Mouse (Mus musculus): ENCODE results near the gene Krtap16-3. TPM values are rescaled to one million over a fixed set of nuclear protein-coding genes. Genes with fewer than 3 reads are reported as not detected.

The Krtap16-3 gene
- polyA plus RNA-seq (2015; fragmentation: Nextera tagmentation; extraction: Ambion mirVana), result not detected in 2 replicates

GRCm38 (mm10) chr16:88962773-88963172 is at the start of gene Krtap16-3:
TSS of gene Krtap16-3 (minus strand) at chr16:88962873.

DNA sequence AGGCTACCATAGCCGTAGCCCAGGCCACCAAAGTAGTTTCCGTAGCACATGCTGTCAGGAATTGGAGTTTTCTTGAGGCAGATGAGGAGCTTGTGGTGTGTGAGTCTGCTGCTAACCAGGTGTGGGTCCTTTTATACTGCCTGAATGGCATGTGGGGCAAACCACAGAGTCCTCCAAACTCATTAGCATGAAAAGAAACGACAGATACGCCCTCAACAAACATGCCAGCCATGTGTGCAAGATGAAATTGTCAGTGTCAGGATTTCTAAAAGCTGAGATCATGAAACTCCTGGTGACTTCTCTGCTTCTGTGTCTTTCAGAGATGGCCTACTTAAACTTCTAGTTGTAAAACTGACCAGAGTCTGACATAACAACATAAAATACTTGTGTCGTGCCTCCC is 48.0 kb upstream of the Krtap16-3 start, which contains the start of gene Krtap22-2:
TSS of gene Krtap22-2 (minus strand) at position 101 of the 400 bp plus-strand sequence.

DNA sequence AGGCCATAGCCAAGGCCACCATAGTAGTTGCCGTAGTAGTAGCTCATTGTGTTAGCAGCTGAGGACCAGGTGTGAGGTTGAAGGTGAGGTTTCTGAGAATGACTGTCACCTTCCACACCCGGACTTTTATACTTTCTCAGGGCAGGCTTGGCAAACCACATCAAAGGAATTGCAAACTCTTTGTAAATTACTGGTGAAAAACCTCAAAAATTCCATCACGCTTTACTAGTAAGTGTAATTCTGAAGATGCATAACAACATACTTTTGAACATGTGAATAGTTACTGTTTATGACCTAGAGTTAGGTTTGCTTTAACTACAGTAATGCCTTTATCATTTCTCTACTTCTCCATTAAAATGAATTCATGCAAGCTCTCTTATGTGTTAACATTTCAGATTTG is 30.5 kb downstream of the Krtap16-3 start, which contains the start of gene Krtap19-9b:
TSS of gene Krtap19-9b (minus strand) at position 101 of the 400 bp plus-strand sequence.

Other genes starting within 250 kb of the Krtap16-3 start
- gene Krtap13-1, start 234.0 kb downstream of the Krtap16-3 start, polyA plus RNA-seq (2015; fragmentation: Nextera tagmentation; extraction: Ambion mirVana), result not detected in 2 replicates
- not detected in 2 replicates for gene Krtap13, start 211.2 kb downstream of the Krtap16-3 start, polyA plus RNA-seq (2015; fragmentation: Nextera tagmentation; extraction: Ambion mirVana)
- gene 2310034C09Rik, start 204.0 kb downstream of the Krtap16-3 start, polyA plus RNA-seq (2015; fragmentation: Nextera tagmentation; extraction: Ambion mirVana), result not detected in 2 replicates
- not detected in 2 replicates for gene 2310057N15Rik, start 188.7 kb downstream of the Krtap16-3 start, polyA plus RNA-seq (2015; fragmentation: Nextera tagmentation; extraction: Ambion mirVana)
- not detected in 2 replicates for gene Gm5965, start 185.0 kb downstream of the Krtap16-3 start, polyA plus RNA-seq (2015; fragmentation: Nextera tagmentation; extraction: Ambion mirVana)
- gene Gm20741, start 150.7 kb downstream of the Krtap16-3 start, polyA plus RNA-seq (2015; fragmentation: Nextera tagmentation; extraction: Ambion mirVana), result not detected in 2 replicates
- gene Krtap15, start 142.7 kb downstream of the Krtap16-3 start, polyA plus RNA-seq (2015; fragmentation: Nextera tagmentation; extraction: Ambion mirVana), result not detected in 2 replicates
- gene Krtap14, start 136.7 kb downstream of the Krtap16-3 start, polyA plus RNA-seq (2015; fragmentation: Nextera tagmentation; extraction: Ambion mirVana), result not detected in 2 replicates
- not detected in 2 replicates for gene Krtap19-1, start 93.5 kb downstream of the Krtap16-3 start, polyA plus RNA-seq (2015; fragmentation: Nextera tagmentation; extraction: Ambion mirVana)
- gene Krtap19-2, start 88.6 kb downstream of the Krtap16-3 start, polyA plus RNA-seq (2015; fragmentation: Nextera tagmentation; extraction: Ambion mirVana), result not detected in 2 replicates
- not detected in 2 replicates for gene Krtap19-3, start 84.8 kb downstream of the Krtap16-3 start, polyA plus RNA-seq (2015; fragmentation: Nextera tagmentation; extraction: Ambion mirVana)
- not detected in 2 replicates for gene Krtap19-4, start 77.8 kb downstream of the Krtap16-3 start, polyA plus RNA-seq (2015; fragmentation: Nextera tagmentation; extraction: Ambion mirVana)
- gene Krtap19-5, start 66.4 kb downstream of the Krtap16-3 start, polyA plus RNA-seq (2015; fragmentation: Nextera tagmentation; extraction: Ambion mirVana), result not detected in 2 replicates
- gene Krtap19-9b, start 30.6 kb downstream of the Krtap16-3 start, polyA plus RNA-seq (2015; fragmentation: Nextera tagmentation; extraction: Ambion mirVana), result not detected in 2 replicates
- not detected in 2 replicates for gene Krtap22-2, start 47.9 kb upstream of the Krtap16-3 start, polyA plus RNA-seq (2015; fragmentation: Nextera tagmentation; extraction: Ambion mirVana)
- not detected in 2 replicates for gene Gm10229, start 52.4 kb upstream of the Krtap16-3 start, polyA plus RNA-seq (2015; fragmentation: Nextera tagmentation; extraction: Ambion mirVana)
- not detected in 2 replicates for gene Krtap6-1, start 68.8 kb upstream of the Krtap16-3 start, polyA plus RNA-seq (2015; fragmentation: Nextera tagmentation; extraction: Ambion mirVana)
- gene Gm10228, start 78.6 kb upstream of the Krtap16-3 start, polyA plus RNA-seq (2015; fragmentation: Nextera tagmentation; extraction: Ambion mirVana), result not detected in 2 replicates
- gene Krtap6-5, start 85.0 kb upstream of the Krtap16-3 start, polyA plus RNA-seq (2015; fragmentation: Nextera tagmentation; extraction: Ambion mirVana), result not detected in 2 replicates
- gene 1110025L11Rik, start 101.1 kb upstream of the Krtap16-3 start, polyA plus RNA-seq (2015; fragmentation: Nextera tagmentation; extraction: Ambion mirVana), result not detected in 2 replicates
- not detected in 2 replicates for gene Krtap6-3, start 121.1 kb upstream of the Krtap16-3 start, polyA plus RNA-seq (2015; fragmentation: Nextera tagmentation; extraction: Ambion mirVana)
- gene Gm6358, start 178.0 kb upstream of the Krtap16-3 start, polyA plus RNA-seq (2015; fragmentation: Nextera tagmentation; extraction: Ambion mirVana), result not detected in 2 replicates
- gene Gm10061, start 188.2 kb upstream of the Krtap16-3 start, polyA plus RNA-seq (2015; fragmentation: Nextera tagmentation; extraction: Ambion mirVana), result not detected in 2 replicates
- not detected in 2 replicates for gene Gm9789, start 195.1 kb upstream of the Krtap16-3 start, polyA plus RNA-seq (2015; fragmentation: Nextera tagmentation; extraction: Ambion mirVana)
- not detected in 2 replicates for gene Gm7735, start 206.6 kb upstream of the Krtap16-3 start, polyA plus RNA-seq (2015; fragmentation: Nextera tagmentation; extraction: Ambion mirVana)
- not detected in 2 replicates for gene 1110057P08Rik, start 211.9 kb upstream of the Krtap16-3 start, polyA plus RNA-seq (2015; fragmentation: Nextera tagmentation; extraction: Ambion mirVana)
- not detected in 2 replicates for gene Krtap20-2, start 243.0 kb upstream of the Krtap16-3 start, polyA plus RNA-seq (2015; fragmentation: Nextera tagmentation; extraction: Ambion mirVana)

Measured in adrenal gland, postnatal 0 days (tissue).